Mouse (Mus musculus) neural tube, embryonic 14.5 days (tissue): ENCODE results near the gene Plcb2. TPM values are rescaled to one million over a fixed set of nuclear protein-coding genes. Genes with fewer than 3 reads are reported as not detected.

Source experiments
- ATAC-seq: fragments of 200-750 bp; cut with Nextera tagmentation; 2 replicates; pipeline ENCODE4 v1.8.0; 2017; ENCODE audit warnings: low read depth, mild to moderate bottlenecking, moderate TSS enrichment, moderate library complexity
- H3K27ac ChIP-seq: fragments of 300-500 bp; sonication (generic); 2 replicates; pipeline ENCODE4 v1.5.1; 2014; ENCODE audit warnings: low read depth, mild to moderate bottlenecking, control low read depth, low read length, moderate library complexity, mixed read lengths
- H3K27me3 ChIP-seq: fragments of 300-500 bp; sonication (generic); 2 replicates; pipeline ENCODE4 v1.6.1; 2014; ENCODE audit warnings: low read length; ENCODE audit not compliant: control insufficient read depth, insufficient read depth
- H3K36me3 ChIP-seq: fragments of 300-500 bp; sonication (generic); 2 replicates; pipeline ENCODE4 v1.6.1; 2014; ENCODE audit warnings: low read length, mixed read lengths; ENCODE audit not compliant: control insufficient read depth, insufficient read depth
- H3K4me1 ChIP-seq: fragments of 300-500 bp; sonication (generic); 2 replicates; pipeline ENCODE4 v1.6.1; 2014; ENCODE audit warnings: low read length; ENCODE audit not compliant: control insufficient read depth, insufficient read depth
- H3K4me2 ChIP-seq: fragments of 300-500 bp; sonication (generic); 2 replicates; pipeline ENCODE4 v1.6.1; 2014; ENCODE audit warnings: mild to moderate bottlenecking, low read depth, low read length, control low read depth
- H3K4me3 ChIP-seq: fragments of 300-500 bp; sonication (generic); 2 replicates; pipeline ENCODE4 v1.5.1; 2014; ENCODE audit warnings: low read depth, low read length, control low read depth, mixed read lengths
- H3K9ac ChIP-seq: fragments of 300-500 bp; sonication (generic); replicated peaks from 2 replicates; pipeline ENCODE4 v1.6.1; 2014; ENCODE audit warnings: low read depth, mild to moderate bottlenecking, control low read depth, low read length, mixed read lengths
- H3K9me3 ChIP-seq: fragments of 300-500 bp; sonication (generic); 2 replicates; pipeline ENCODE4 v1.6.1; 2016; ENCODE audit warnings: low read length; ENCODE audit not compliant: control insufficient read depth
- WGBS: fragments of 180-500 bp; shearing (Covaris S2); extraction: QIAGEN DNeasy Blood & Tissue Kit; methylation state at CpG from one replicate; pipeline ENCODE4 v1.1.7; 2014; 5-methylcytosine and 5-hydroxymethylcytosine counted together
- polyA plus RNA-seq: library from polyadenylated mRNA; unstranded; fragments of >200 nt; fragmentation: Nextera tagmentation; extraction: Ambion mirVana; gene quantifications from 2 replicates; pipeline ENCODE4 v1.2.1, GENCODE M21; 2014

The Plcb2 gene
- polyA plus RNA-seq, 1 experiment from 2014 or later: 0.88 TPM

- Histone ChIP-seq H3K9ac (no peak overlapping the region), H3K4me2 (no peak overlapping the region), H3K4me3 (no peak overlapping the region), H3K27ac (no peak overlapping the region), H3K27me3 (no peaks in the 10 kb centered on the region), H3K4me1 (no peaks in the 10 kb centered on the region), H3K36me3 (no peaks in the 10 kb centered on the region), H3K9me3 (no peaks in the 10 kb centered on the region)
- 84% methylated on average over 8 of the region's 8 CpGs for WGBS
- ATAC-seq: no peak
These were observed 41.5 kb downstream of the Plcb2 start for GRCm38 (mm10) chr2:118686693-118687092.

- Histone ChIP-seq H3K27ac (no peak overlapping the region), H3K27me3 (no peaks in the 10 kb centered on the region), H3K4me2 (no peak overlapping the region), H3K4me1 (no peaks in the 10 kb centered on the region), H3K9ac (no peak overlapping the region), H3K36me3 (no peaks in the 10 kb centered on the region), H3K9me3 (no peaks in the 10 kb centered on the region), H3K4me3 (no peak overlapping the region)
- WGBS: 80% methylated on average over 4 of the region's 4 CpGs
- ATAC-seq: no peak
These were observed 43.1 kb downstream of the Plcb2 start for GRCm38 (mm10) chr2:118685088-118685487.

GRCm38 (mm10) chr2:118682544-118683260 is 45.5 kb downstream of the Plcb2 start:
- Histone ChIP-seq H3K27ac (no peak overlapping the region), H3K36me3 (no peaks in the 10 kb centered on the region), H3K9me3 (no peaks in the 10 kb centered on the region), H3K4me1 (no peaks in the 10 kb centered on the region), H3K4me2 (no peak overlapping the region), H3K9ac (no peak overlapping the region), H3K4me3 (no peak overlapping the region), H3K27me3 (peaks cover 17% of the 10 kb centered on the region)
- no peak for ATAC-seq
- WGBS: 56% methylated on average over 8 of the region's 8 CpGs

- H3K36me3 ChIP-seq: no peaks in the 10 kb centered on the region
- no peaks in the 10 kb centered on the region for H3K9me3 ChIP-seq
- no peak overlapping the region for H3K27ac ChIP-seq
- H3K4me3 ChIP-seq: no peak overlapping the region
- no peak overlapping the region for H3K9ac ChIP-seq
- ATAC-seq: no peak
- H3K27me3 ChIP-seq: peaks cover 35% of the 10 kb centered on the region
- H3K4me2 ChIP-seq: no peak overlapping the region
- 94% methylated on average over 6 of the region's 6 CpGs for WGBS
- peaks cover 10% of the 10 kb centered on the region for H3K4me1 ChIP-seq
These were observed 47.3 kb downstream of the Plcb2 start for GRCm38 (mm10) chr2:118680926-118681325.

GRCm38 (mm10) chr2:118679577-118679976 is 48.7 kb downstream of the Plcb2 start:
- Histone ChIP-seq H3K4me1 (peaks cover 10% of the 10 kb centered on the region), H3K4me3 (no peak overlapping the region), H3K9me3 (no peaks in the 10 kb centered on the region), H3K27ac (no peak overlapping the region), H3K4me2 (no peak overlapping the region), H3K36me3 (no peaks in the 10 kb centered on the region), H3K27me3 (peaks cover 45% of the 10 kb centered on the region), H3K9ac (no peak overlapping the region)
- 72% methylated on average over 3 of the region's 3 CpGs for WGBS
- ATAC-seq: no peak

GRCm38 (mm10) chr2:118677817-118678216 is 50.4 kb downstream of the Plcb2 start:
- Histone ChIP-seq H3K4me3 (peak overlapping the region; percentile 42; the same call in 1 of the 2 replicates), H3K27ac (no peak overlapping the region), H3K36me3 (no peaks in the 10 kb centered on the region), H3K9ac (peak overlapping the region; percentile 56), H3K27me3 (peaks cover 45% of the 10 kb centered on the region), H3K9me3 (no peaks in the 10 kb centered on the region), H3K4me1 (peaks cover 10% of the 10 kb centered on the region), H3K4me2 (peak overlapping the region; percentile 93)
- 20% methylated on average over 4 of the region's 4 CpGs for WGBS
- peak; percentile 7; the same call in 1 of the 2 replicates for ATAC-seq

GRCm38 (mm10) chr2:118676839-118677741 is 51.1 kb downstream of the Plcb2 start:
- H3K4me2 ChIP-seq: peak overlapping the region; percentile 93
- peak overlapping the region; percentile 56 for H3K9ac ChIP-seq
- no peaks in the 10 kb centered on the region for H3K9me3 ChIP-seq
- peak; percentile 47 for ATAC-seq
- H3K36me3 ChIP-seq: no peaks in the 10 kb centered on the region
- peaks cover 10% of the 10 kb centered on the region for H3K4me1 ChIP-seq
- H3K4me3 ChIP-seq: peak overlapping the region; percentile 42
- peaks cover 45% of the 10 kb centered on the region for H3K27me3 ChIP-seq
- WGBS: under 1% methylated on average over 80 of the region's 89 CpGs
- H3K27ac ChIP-seq: no peak overlapping the region

- no peak for ATAC-seq
- Histone ChIP-seq H3K9me3 (no peaks in the 10 kb centered on the region), H3K4me3 (no peak overlapping the region), H3K27ac (no peak overlapping the region), H3K4me1 (peaks cover 10% of the 10 kb centered on the region), H3K27me3 (peaks cover 43% of the 10 kb centered on the region), H3K36me3 (no peaks in the 10 kb centered on the region), H3K4me2 (no peak overlapping the region), H3K9ac (no peak overlapping the region)
- 17% methylated on average over 7 of the region's 7 CpGs for WGBS
These were observed 53.7 kb downstream of the Plcb2 start for GRCm38 (mm10) chr2:118674500-118674899.
